Mouse (Mus musculus): Measurements from ENCODE around the gene Tmem108. TPM values are rescaled to one million over a fixed set of nuclear protein-coding genes. Genes with fewer than 3 reads are reported as not detected.

Gene Tmem108
- total RNA-seq, 2 experiments from 2014 or later: 3.8 to 6.1 TPM

DNA sequence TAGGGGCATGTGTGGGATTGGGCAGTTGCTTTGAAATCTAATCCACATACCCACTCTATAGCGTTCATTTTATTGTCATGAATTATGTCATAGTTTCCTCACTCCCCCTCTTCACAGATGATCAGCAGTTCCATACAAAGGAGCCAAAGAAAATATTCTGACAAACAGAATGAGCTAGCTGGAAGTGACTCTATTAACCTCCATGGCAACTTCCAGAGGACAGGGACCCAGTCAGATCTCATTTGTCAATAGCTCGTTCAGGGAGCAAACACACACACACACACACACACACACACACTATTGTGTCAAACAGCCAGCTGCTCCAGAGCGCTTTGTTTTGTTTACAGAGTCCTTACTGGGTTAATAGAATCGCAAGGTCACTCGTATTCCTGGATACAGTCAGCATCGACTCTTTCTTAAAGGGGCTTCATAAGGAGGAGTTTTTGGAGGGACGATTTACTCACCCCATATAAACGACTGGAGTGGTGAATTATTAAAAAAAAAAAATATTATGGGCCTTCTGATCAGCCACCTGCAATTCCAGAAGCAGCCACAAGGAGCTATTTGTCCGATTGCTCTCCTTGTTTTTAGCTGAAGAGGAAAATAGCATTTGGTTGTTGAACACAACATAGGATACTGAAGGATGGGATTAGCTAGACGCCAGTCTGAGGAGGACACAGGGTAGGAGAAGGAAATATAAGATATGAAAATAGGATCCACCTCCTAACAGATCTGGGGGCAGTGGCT lies 197.6 kb downstream of the Tmem108 start:
- intact Hi-C loops (cut with DNase I): no loop called here
- no peak for DNase-seq (ENCODE audit: low spot score)

DNA sequence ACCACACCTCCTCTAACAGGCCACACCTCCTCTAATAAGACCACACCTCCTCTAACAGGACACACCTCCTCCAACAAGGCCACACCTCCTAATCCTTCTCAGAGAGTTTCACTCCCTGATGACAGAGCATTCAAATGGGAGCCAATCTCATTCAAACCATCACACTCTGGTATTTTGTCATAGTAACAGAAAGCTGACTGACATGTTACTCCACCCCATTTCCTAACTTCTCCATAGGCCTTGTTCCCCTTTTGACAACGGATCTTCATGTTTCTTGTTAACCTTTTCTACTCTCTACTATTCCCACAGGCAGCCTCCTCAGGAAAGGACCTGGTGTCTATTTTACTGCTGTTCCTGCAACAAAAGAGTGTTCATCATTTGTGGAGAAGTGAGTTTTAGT lies 199.6 kb downstream of the Tmem108 start:
- intact Hi-C loops (cut with DNase I): no loop called here
- DNase-seq (ENCODE audit: low spot score): no peak

DNA sequence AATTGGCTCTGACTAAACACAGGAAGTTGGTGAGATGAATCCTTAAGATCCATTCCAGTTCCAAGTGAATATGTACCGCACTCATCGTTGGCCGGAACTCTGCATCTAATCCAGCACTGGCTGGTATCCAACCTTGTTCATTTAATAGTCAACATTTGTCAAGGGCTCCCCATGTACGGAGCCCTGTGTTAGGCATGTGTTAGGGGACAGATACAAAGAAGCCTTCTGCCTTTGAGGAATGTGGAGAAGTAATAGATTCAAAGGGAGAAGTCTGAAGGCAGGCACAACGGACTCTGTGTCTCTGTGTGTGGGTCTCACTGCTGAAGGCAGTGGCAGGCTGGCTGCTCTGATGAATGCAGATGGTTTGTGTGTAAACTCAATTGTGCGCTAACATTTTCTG lies 202.9 kb downstream of the Tmem108 start:
- intact Hi-C loops (cut with DNase I): loop anchor here (5.0 kb wide), 1 partner anchor 56 kb away; no protein-coding TSS in a partner anchor
- DNase-seq (ENCODE audit: low spot score): no peak

DNA sequence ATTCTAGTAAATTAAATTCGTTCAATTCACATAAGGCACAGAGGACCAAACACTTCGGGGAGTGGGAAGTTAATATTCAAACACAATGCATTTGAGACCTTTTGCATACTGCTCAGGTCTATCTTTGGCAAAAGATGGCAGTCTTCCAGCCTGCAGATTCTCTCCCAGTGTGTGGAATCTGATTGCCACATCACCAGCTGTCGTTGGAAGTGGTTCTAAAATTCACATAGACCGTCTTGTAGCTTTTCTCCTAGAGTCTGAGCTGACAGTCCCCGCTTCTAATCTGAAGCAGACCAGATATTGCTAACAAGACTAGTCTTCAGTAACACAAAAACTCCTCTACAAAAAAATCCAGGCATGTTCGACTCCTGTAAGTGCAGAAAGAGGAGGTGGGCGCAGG lies 203.4 kb downstream of the Tmem108 start:
- no peak for DNase-seq (ENCODE audit: low spot score)
- intact Hi-C loops (cut with DNase I): loop anchor here (5.0 kb wide), 1 partner anchor 56 kb away; no protein-coding TSS in a partner anchor

DNA sequence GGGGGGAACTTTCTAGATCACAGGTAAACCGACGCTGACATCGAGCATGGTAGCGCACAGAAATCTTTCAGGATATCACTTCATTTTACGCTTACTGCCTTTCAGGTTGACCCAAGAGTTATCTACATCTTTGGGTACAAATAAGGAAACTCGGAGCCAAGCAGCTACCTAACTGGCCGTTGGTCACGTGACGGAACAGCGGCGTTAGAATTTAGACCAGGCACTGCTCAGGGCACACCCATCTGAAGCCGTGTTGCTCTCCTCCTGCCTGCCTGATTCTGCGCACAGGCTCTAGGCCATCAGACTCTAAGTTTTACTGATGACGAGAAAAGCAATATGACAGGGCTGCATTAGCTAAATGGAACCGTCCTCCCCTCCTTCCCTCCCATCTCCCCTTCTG lies 204.6 kb downstream of the Tmem108 start:
- intact Hi-C loops (cut with DNase I): loop anchor here (5.0 kb wide), 1 partner anchor 55 kb away; no protein-coding TSS in a partner anchor
- DNase-seq (ENCODE audit: low spot score): no peak

DNA sequence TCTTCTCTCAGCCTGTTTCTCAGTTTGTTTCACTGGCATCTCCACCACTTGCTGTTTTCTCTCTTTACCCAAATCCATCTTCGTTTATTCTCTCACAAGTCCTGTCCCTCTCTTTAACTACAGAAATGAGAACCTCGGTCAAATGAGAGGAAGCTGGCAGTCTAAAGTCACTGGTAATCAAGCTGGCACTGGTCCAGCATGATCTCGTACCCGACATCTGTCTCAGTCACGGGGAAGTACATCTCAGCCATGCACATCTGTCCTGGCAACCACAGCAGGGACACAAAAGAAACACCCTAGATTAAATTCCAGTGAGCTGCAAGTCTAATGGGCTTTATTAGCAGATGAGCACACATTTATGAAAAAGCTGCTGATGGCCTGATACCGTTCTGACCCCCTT lies 206.3 kb downstream of the Tmem108 start:
- no peak for DNase-seq (ENCODE audit: low spot score)
- intact Hi-C loops (cut with DNase I): loop anchor here (5.0 kb wide), 1 partner anchor 53 kb away; no protein-coding TSS in a partner anchor

DNA sequence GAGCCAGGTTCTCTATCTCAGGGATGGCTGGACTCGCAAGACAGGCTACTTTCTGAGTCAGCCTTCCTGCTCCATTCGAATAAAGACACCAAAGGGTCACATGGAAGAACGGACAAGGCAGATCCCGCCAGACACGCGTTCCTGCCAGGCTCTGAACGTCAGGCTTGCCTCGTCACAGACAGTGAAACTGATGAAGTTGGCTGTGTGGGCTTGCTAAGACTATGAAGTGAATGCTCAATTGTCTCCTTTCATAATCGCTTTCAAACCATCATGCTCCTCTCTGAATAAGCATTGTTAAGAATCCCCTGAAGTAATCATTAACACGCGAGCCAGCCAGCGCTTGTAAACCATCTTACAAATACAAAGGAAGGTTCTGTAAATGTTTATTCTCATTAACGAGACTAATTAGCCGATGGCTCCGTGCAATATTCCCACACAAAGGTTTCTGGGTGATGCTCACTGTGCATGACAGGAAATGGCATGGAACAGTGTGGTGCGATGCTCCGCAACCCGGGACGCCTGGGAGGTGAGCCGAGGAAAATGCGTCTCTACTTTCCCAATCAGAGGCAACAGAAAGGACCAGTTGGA lies 210.9 kb downstream of the Tmem108 start:
- no peak for DNase-seq (ENCODE audit: low spot score)
- intact Hi-C loops (cut with DNase I): no loop called here

DNA sequence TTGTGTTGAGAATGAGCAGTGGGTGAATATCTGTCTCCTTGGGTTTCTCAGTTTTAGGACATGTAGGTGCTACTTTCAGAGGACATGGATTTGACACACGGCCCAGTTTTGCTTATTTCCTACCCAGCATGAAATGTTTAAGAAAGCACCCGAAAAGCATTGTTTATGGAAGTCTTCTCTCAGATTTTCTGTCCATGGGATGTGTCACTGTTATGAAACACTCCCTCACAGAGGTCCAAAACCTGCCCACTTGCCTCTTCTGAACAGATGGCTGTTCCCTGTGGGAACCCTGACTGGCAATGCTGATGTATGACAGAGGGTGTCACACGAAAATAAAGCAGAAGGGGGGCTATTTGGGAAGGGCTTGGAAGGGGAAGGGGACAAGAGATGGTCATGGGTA lies 212.5 kb downstream of the Tmem108 start:
- intact Hi-C loops (cut with DNase I): no loop called here
- DNase-seq (ENCODE audit: low spot score): no peak

DNA sequence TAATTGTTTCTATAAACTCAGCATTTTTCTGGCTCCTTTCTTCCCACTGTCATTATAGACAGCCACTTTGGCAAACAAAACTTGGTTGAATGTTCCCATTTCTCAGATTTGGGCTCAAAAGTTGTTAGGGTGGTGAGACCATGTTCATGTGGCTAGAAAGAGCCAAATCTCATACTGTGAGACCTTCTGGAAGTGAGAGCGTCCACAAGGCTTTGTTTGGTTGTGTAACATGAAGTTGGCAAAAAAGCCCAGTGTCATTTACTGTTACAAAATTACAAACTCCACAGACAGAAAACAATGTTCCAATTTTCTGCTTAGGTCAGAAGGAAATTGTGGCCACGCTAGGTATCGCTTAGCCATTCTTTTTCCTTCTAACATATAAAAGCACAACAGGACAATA lies 213.0 kb downstream of the Tmem108 start:
- intact Hi-C loops (cut with DNase I): no loop called here
- no peak for DNase-seq (ENCODE audit: low spot score)

DNA sequence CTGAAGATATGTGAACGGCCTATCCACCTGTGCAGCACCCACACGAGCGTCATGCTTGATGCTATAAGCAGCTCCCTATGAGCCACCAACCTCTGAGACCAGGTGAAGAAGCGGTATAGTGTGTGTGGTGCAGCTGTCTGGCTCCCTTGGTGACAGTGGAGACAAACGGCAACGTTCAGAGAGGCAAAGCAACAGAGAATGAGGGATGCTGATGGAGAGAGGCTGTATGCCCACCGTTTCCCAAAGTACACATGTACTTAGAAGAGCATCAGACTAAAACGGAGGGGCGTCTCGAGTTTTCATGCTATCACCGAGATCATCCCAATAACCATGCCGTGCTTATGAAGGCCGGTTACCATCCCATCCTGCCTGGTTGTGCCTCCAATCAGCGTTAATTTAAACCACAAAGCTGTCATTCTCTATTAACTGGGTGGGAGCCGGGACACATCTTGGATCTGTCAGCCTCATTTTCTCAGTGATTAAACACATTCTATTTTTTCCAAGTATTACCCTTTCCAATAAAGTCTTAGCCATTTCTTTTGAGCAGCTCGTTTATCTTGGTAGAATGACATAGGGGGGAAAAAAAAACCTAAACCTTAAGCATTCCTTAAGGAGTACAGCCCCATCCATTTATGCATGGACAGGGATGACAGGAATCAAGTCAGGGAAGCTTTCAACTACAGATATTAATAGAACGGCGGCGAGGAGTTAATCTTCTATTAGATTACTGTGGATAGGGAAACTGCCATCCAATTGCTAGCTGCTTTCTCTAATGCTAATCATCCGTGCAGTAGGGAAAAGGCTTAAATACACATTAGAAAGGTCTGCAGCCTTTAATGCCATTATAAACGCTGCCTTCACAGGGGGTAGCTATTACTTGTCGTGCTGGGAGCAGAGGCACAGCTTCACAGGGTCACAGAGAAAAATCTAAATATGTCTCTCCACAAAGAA lies 214.7 kb downstream of the Tmem108 start:
- no peak for DNase-seq (ENCODE audit: low spot score)
- intact Hi-C loops (cut with DNase I): no loop called here

DNA sequence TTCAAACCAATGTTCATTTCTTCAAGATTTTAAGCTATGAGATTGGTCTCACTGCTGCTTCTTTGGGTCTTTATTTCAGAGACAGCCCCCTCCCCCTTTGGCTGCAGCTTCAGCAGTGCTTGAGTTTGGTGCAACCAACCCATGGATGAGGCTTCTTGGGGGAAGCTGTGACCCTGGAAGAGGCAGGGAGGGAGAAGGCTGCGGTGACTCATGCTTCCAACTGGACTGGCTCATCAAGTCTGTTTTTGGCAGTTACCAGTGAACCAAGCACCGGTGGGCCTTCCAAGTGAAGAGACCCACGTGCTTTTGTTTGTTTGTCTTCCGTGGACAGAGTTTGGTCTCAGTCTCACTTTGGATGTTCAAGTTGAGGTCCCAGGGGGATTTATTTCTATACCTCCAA lies 215.9 kb downstream of the Tmem108 start:
- DNase-seq (ENCODE audit: low spot score): no peak
- intact Hi-C loops (cut with DNase I): no loop called here

DNA sequence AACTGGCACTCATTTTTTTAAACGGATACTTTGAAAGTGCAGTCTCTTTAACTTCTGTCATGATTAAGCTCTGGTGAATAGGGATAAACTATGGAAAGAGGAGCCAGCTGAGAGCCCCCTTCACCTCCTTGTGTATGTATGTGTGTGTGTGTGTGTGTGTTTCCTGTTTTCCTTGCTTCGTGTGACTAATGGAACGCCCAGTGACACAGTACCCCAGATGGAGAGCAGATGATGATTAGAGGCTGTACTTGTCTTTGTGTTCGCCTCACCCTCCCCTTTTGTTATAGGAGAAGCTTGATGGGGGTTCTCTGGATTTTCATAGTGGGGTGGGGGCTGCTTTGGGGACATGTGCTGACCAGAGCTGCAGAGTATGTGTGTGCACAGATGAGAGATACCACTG lies 216.4 kb downstream of the Tmem108 start:
- no peak for DNase-seq (ENCODE audit: low spot score)
- intact Hi-C loops (cut with DNase I): no loop called here

DNA sequence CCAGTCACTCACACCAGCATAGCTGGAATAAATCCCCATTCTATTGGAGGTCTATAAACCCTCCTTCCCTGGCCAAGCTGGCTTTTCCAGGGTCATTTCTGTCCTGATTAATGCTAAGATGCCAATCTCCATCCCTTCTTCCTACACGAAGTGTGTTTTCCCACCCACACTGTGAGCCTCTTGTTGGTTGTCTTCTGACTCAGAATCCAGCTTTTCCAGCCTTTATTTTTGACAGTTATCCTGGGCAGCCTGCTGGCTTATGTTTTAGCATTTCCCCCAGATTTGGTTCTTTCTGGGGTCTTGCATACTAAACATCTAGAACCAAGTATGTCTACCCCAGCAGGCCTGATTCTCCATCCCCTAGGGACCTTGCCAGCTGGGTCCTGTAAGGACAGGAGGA lies 217.0 kb downstream of the Tmem108 start:
- no peak for DNase-seq (ENCODE audit: low spot score)
- intact Hi-C loops (cut with DNase I): no loop called here

DNA sequence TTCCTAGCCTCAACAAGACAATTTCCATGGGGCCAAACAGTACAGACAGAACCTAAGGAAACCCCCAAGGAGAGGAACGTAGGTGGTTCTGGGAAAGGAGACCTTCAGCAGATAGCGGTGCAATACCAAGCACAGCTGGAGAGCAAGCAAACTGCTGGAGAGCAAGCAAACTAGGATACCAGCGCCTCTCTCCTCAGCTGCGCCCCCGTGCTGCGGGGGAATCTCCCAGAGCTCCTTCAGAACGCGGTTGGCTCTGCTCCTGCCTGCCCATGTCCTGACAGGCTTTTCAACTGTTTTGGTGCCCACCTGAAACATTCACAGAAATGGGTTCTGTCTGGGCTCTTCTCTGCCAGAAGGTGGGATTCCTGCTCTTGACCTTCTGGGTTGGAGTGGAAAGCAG lies 221.1 kb downstream of the Tmem108 start:
- intact Hi-C loops (cut with DNase I): no loop called here
- no peak for DNase-seq (ENCODE audit: low spot score)

DNA sequence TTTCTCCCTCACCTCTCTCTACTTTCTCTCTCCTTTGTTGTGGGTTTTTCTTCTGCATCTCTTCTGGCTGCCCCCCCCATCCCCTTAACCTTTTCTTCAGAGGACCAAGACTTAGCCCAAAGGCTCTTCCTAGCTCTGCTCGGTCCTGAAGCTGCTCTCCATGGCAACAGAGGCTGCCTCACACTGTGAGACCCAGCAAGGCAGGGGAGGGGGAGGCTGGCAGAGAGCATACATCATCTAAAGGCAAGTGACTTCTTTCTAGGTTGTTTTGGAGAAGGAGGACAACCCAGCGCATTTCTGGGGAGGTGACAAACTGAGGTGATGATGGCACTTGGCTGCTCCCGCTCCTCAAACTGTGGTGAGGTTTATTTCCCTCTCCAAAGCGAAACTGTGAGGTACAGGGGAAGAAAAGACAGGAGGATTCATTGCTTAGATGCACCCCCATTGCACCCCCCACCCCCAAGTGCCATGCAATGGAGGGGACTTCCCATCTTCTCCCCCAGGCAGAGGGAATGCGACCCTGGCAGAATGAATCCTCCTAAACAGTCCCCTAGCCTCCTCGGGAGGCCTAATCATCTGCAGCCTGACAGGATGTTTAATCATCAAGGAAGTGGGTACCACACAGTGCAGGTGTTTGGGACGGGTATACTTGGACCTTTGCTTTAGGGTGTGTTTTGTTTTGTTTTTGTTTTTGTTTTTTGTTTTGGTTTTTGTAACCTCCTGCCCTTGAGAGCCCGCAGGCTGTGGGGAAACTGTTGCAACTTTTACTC lies 223.4 kb downstream of the Tmem108 start:
- DNase-seq (ENCODE audit: low spot score): no peak
- intact Hi-C loops (cut with DNase I): no loop called here

DNA sequence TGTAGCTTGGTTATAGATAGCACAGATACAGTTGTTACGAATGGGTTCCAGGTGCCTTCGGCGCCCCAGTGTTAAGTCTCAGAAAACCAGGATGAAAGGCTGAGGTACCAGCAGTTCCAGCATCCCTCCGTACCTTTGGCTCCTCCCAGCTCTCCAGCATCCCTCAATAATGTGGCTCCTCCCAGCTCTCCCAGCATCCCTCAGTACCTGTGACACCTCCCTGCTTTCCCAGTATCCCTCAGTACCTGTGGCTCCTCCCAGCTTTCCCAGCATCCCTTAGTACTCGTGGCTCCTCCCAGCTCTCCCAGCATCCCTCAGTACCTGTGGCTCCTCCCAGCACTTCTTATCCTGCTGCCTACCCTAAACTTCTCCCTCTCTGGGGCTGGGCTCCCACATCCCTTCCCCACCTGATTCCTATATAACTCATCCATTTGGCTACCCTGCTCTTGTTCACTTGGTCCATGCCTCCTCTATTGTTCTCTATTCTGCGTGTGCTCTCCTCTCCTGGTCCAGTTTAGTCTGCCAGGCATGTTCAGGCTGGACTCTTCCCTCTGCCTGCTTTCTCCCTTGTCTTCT lies 225.5 kb downstream of the Tmem108 start:
- DNase-seq (ENCODE audit: low spot score): no peak
- intact Hi-C loops (cut with DNase I): no loop called here

DNA sequence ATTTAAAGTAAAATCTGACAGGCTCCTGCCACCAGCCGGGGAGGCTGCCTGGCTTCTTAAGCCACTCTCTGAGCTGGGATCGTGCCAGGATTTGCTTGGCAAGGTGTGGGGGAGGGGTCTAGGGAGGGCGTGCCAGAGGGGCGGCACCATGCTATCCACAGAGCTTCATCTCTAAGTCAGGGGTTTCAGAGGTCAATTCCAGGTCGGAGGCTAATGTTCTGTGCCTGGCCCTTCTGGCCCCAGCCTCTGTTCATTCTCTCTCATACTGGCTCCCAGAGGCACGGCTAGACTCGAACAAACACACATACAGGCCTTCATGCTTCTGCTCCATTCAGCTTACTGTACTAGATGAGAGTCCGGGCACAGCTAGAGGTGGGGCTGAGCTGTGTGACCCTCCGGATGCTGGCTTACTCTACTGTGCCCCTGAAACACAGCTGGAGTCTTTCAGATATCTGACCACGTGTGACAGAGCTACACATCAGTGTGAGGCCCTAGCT lies 236.5 kb downstream of the Tmem108 start:
- intact Hi-C loops (cut with DNase I): no loop called here
- no peak for DNase-seq (ENCODE audit: low spot score)

DNA sequence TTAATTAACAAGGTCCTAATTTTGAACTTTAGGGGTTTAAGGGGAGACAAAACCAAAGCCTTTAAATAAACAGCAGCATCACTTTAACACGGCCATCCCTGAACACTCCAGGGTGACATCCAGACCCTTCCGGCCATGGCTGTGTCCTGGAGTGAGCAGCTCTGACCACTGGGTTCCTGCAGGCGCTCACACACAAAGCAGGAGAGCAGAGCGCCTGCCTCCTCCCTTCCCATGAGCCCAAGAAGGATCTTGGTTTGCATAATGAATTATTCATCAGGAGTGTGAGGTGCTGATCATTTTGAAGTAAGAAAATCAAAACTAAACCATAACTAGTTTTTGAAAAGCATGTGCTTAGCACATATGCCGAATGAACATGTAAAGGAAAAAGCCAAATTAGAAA lies 237.0 kb downstream of the Tmem108 start:
- intact Hi-C loops (cut with DNase I): no loop called here
- DNase-seq (ENCODE audit: low spot score): no peak

DNA sequence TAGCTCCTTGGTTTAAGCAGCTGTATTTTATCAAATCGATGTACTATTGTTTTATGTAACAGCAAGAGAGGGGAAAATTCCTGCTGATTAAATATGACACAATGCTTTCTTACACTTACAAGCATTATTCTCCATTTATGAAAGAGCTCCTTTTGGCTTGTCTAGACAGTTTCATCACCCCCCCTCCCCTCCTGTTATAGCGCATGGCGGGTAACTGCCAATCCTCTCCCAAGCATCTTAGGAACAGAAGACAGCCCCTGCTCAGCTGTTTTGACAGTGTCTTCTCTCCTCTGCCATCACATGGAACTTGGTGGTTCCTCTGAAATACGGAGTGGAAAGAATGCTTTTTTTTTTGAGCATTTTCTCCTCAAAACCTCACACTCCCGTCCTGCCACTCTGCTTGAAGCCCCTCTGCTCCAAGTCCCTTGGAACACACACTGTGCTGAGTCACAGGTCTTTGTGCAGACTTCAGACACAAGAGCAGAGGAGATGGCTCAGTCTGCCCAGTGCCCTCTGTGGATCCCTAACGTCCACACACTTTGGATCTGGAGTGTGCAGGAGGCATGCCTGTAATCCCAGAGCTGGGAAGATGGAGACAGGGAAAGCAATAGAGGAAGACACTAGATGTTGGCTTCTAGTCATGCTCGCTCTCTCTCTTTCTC lies 237.8 kb downstream of the Tmem108 start:
- intact Hi-C loops (cut with DNase I): no loop called here
- DNase-seq (ENCODE audit: low spot score): no peak
